Mouse (Mus musculus) cerebellum, postnatal 14 days (tissue): Measurements from ENCODE around the gene Tmem30b.

Source experiments
- DNase-seq, 2 experiments: peaks; one replicate each; pipeline ENCODE4 v3.0.0; 2021; ENCODE audit warnings: mixed read lengths in 2 of 2

The Tmem30b gene

GRCm38 (mm10) chr12:73516516-73516915, 29.7 kb downstream of the Tmem30b start:
- peak in 1 of 2 experiments; percentile 13 for DNase-seq

GRCm38 (mm10) chr12:73514722-73515121, 31.5 kb downstream of the Tmem30b start:
- DNase-seq: no peak

- DNase-seq: no peak
These were observed 32.2 kb downstream of the Tmem30b start for GRCm38 (mm10) chr12:73513958-73514357.

- peak in 1 of 2 experiments; percentile 9 for DNase-seq
These were observed 34.6 kb downstream of the Tmem30b start for GRCm38 (mm10) chr12:73511467-73512047.

DNA sequence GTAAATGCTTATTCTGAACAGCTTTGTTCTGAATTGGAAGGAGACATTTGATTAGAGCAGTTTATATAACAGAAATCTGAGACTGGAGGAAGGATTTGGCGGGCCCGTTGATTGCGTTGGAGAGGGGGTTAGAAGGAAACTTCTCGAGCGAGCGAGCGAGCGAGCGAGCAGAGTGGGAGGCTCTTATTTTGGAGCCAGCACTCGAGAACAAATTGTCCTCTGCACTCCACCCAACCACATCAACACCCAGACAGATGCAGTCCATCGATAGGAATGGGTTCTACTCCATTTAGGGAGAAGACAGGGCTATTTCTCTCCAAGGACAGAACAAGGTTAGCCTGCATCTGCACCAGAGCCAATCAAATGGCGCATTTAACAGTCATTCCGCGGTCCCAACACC, 39.1 kb downstream of the Tmem30b start:
- DNase-seq: no peak

DNA sequence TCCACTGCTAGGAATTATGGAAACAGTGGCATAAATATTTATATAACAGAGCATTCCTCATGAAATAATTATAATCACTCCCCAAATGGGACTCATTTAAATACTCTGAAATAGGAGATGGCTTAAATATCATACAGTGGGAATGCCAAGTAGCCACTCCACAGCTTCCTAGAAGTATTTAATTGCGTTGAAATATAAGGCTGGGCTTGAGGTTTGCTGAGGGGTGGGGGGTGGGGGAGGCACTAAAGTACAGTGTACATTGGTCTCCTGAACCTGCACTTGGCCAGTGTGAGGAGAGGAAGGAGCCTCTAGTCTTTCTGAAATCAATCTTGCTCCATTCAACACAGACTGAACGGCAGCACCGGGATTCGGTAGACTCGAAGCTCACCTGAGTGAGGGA, 39.5 kb downstream of the Tmem30b start:
- no peak for DNase-seq

DNA sequence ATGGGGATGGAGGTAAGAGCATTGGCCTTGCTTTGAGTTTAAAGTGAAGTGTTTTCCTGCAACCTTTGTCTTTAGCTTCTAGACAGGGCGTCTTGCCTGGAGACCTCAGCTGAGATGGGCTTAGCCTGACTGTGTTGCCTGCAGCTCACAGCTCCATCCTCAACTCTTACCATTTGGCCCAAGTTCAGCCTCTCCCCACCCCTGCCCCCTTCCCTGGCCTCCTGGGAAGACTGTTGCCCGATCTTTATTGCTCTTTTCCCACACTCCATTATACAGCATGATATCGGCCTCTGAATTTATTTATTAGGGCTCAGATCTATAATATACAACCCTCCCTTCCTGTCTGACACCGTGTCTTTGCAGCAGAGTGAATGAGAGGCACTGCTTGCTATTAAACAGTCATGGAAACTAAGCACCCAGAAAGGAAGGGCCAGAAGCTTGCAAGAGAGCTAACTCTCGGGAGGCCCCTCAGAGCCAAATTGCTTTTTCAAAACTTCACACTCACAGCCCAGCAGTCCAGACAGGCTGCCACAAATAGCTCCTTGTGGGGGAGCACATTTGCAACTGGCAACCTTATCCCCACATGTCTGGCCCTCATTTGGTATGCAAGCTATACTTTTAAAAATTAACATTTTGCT, 45.4 kb downstream of the Tmem30b start:
- DNase-seq: no peak

DNA sequence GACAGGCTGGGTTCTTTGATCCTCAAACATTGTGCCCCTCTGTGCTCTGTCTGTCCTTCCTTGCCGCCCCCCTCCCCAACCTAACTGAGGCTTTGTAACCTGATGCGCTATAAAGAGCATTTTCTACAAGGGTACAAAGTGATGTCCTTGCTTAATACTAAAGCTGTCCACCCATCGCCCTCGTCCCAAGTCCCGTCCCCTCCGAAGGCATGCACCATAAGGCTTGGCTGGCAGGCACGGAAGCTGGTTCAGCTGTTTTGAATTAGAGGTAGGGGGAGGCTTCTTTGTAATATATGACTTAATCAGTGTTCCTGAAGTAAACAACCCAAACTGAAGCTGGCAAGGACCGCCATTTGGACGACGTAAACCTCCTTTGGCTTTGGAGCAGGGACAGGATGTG, 51.0 kb downstream of the Tmem30b start:
- no peak for DNase-seq

GRCm38 (mm10) chr12:73493929-73494530, 52.2 kb downstream of the Tmem30b start:
- no peak for DNase-seq
